Mouse (Mus musculus) lung, postnatal 0 days (tissue): ENCODE data around the gene Wdr83os. TPM values are rescaled to one million over a fixed set of nuclear protein-coding genes. Genes with fewer than 3 reads are reported as not detected.
A peak's percentile ranks its signal among the peaks of the same experiment; 100 is the strongest.
"Not testable (repeated sequence)": the region's sequence is repeated elsewhere in the genome, so short reads cannot be mapped to it uniquely, and the experiment has no call there.

Source experiments
- ATAC-seq: fragments of 200-750 bp; cut with Nextera tagmentation; 2 replicates; pipeline ENCODE4 v1.8.0; 2017; ENCODE audit warnings: moderate library complexity
- DNase-seq: peaks from one replicate; pipeline ENCODE4 v3.0.0-alpha.2; 2016; ENCODE audit warnings: low spot score
- H3K27ac ChIP-seq: fragments of 300-500 bp; sonication (generic); 2 replicates; pipeline ENCODE4 v1.5.1; 2014; ENCODE audit warnings: antibody characterized with exemption, mild to moderate bottlenecking, low read length, mixed read lengths
- H3K27me3 ChIP-seq: fragments of 300-500 bp; sonication (generic); replicated peaks from 2 replicates; pipeline ENCODE4 v1.6.1; 2014; ENCODE audit warnings: low read length, mixed read lengths; ENCODE audit not compliant: insufficient read depth
- H3K36me3 ChIP-seq: fragments of 300-500 bp; sonication (generic); 2 replicates; pipeline ENCODE4 v1.6.1; 2014; ENCODE audit warnings: low read length, mixed read lengths; ENCODE audit not compliant: insufficient read depth
- H3K4me1 ChIP-seq: fragments of 300-500 bp; sonication (generic); 2 replicates; pipeline ENCODE4 v1.6.1; 2014; ENCODE audit warnings: antibody characterized with exemption, low read depth, low read length, mixed read lengths; ENCODE audit not compliant: insufficient read depth
- H3K4me2 ChIP-seq: fragments of 300-500 bp; sonication (generic); replicated peaks from 2 replicates; pipeline ENCODE4 v1.6.1; 2014; ENCODE audit warnings: low read depth, mild to moderate bottlenecking, low read length, moderate library complexity, mixed read lengths
- H3K4me3 ChIP-seq: fragments of 300-500 bp; sonication (generic); 2 replicates; pipeline ENCODE4 v1.5.1; 2014; ENCODE audit warnings: low read depth, low read length
- H3K9ac ChIP-seq: fragments of 300-500 bp; sonication (generic); replicated peaks from 2 replicates; pipeline ENCODE4 v1.6.1; 2014; ENCODE audit warnings: low read depth, mild to moderate bottlenecking
- H3K9me3 ChIP-seq: fragments of 300-500 bp; sonication (generic); 2 replicates; pipeline ENCODE4 v1.6.1; 2016; ENCODE audit warnings: low read length, mixed read lengths
- CTCF ChIP-seq: IDR thresholded peaks from 2 replicates; pipeline ENCODE4 v1.5.1; 2016; ENCODE audit warnings: antibody characterized with exemption, mild to moderate bottlenecking
- EP300 ChIP-seq: IDR thresholded peaks from 2 replicates; pipeline ENCODE4 v1.6.1; 2016; ENCODE audit warnings: antibody characterized with exemption, mild to moderate bottlenecking, control low read depth
- WGBS: fragments of 180-500 bp; shearing (Covaris S2); extraction: QIAGEN DNeasy Blood & Tissue Kit; methylation state at CpG from one replicate; pipeline ENCODE4 v1.1.7; 2014; 5-methylcytosine and 5-hydroxymethylcytosine counted together
- polyA plus RNA-seq: library from polyadenylated mRNA; unstranded; fragments of >200 nt; fragmentation: Nextera tagmentation; extraction: Ambion mirVana; gene quantifications from 2 replicates; pipeline ENCODE4 v1.2.1, GENCODE M21; 2015

Gene Wdr83os
- polyA plus RNA-seq, 1 experiment from 2014 or later = 95.6 TPM

DNA sequence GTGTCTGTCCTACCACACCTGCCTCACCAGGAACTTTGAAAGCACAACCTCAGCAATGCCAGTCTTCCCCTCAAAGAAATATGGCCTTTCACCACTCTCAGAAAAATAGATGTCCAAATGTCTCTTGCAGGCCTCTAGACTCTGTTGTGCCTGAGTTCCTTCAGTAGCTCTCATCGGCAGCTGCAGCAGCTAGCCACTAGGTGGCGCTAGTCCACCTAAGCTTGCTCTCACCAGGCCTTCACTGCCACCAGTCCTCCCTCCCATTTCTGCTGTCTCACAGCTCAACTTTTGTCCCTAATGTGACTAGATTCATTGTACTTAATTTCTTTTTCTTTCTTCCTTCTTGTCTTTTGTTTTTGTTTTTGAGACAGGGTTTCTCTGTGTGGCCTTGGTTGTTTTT lies 3.5 kb upstream of the Wdr83os start:
- ATAC-seq (peak; percentile 60), DNase-seq (peak; percentile 92)
- Histone ChIP-seq H3K4me3 (no peak overlapping the region), H3K36me3 (no peaks in the 10 kb centered on the region), H3K4me1 (peaks cover 4% of the 10 kb centered on the region), H3K4me2 (no peak overlapping the region), H3K9me3 (no peaks in the 10 kb centered on the region), H3K27me3 (no peaks in the 10 kb centered on the region), H3K9ac (no peak overlapping the region), H3K27ac (no peak overlapping the region)
- WGBS = 4% methylated on average over 2 of the region's 2 CpGs
- peak; percentile 99 for TF ChIP-seq CTCF
- TF ChIP-seq EP300 = no peak

DNA sequence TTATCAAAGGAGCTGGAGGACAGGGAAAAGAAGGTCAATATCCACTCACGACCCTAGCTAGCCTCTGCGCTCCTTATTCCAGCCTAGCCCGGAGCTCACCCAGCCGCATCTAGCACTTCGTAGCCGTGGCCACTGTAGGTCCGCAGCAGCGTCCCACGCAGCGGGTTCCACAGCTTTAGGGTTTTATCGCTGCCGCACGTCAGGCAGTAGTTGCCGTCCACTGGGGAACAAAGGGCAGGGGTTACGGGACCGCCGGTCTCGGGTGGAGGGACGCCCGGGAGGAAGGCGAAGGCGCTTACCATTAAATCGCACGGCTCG lies 367 bp upstream of the Wdr83os start:
- Histone ChIP-seq H3K9ac (peak overlapping the region; percentile 88), H3K9me3 (no peaks in the 10 kb centered on the region), H3K4me1 (peaks cover 4% of the 10 kb centered on the region), H3K27me3 (no peaks in the 10 kb centered on the region), H3K36me3 (no peaks in the 10 kb centered on the region), H3K4me3 (peak overlapping the region; percentile 75), H3K4me2 (peak overlapping the region; percentile 96), H3K27ac (peak overlapping the region; percentile 79)
- DNase-seq = no peak
- 3% methylated on average over 25 of the region's 25 CpGs for WGBS
- ATAC-seq = no peak
- TF ChIP-seq EP300 (no peak), CTCF (no peak)

DNA sequence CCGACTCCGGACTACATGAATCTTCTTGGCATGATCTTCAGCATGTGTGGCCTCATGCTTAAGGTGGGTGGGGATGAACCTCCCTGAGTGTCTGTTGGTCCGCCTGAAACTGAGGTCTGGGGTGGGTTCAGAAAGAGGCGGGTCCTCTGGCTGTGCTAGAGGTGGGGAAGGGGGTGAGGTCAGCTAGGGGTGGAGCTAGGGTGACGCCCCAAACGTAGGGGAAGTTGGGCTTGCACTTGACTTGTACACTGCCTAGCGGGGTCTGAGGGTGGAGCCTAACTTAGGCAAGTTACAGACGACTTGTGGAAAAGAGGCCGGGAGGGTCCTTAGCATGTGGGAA lies 646 bp downstream of the Wdr83os start, which contains the start of gene Wdr83:
TSS of gene Wdr83 (minus strand) at position 91 of the 340 bp plus-strand sequence.
- peak within 1 kb of the TSS; percentile 79 for H3K27ac ChIP-seq
- DNase-seq = peak; percentile 74
- no peak for TF ChIP-seq CTCF
- TF ChIP-seq EP300 = no peak
- no peaks in the 10 kb centered on the region for H3K9me3 ChIP-seq
- H3K9ac ChIP-seq = peak within 1 kb of the TSS; percentile 88
- H3K36me3 ChIP-seq = no peaks in the 10 kb centered on the region
- no peaks in the 10 kb centered on the region for H3K27me3 ChIP-seq
- peak within 1 kb of the TSS; percentile 96 for H3K4me2 ChIP-seq
- H3K4me3 ChIP-seq = peak within 1 kb of the TSS; percentile 75
- ATAC-seq = peak; percentile 44
- peaks cover 4% of the 10 kb centered on the region for H3K4me1 ChIP-seq
- WGBS = under 1% methylated on average over 9 of the region's 9 CpGs

GRCm38 (mm10) chr8:85082169-85082568 lies 1.6 kb downstream of the Wdr83os start:
- WGBS = 77% methylated on average over 4 of the region's 4 CpGs
- not testable (repeated sequence) for H3K9me3 ChIP-seq, H3K27me3 ChIP-seq, H3K4me1 ChIP-seq, H3K9ac ChIP-seq, H3K4me3 ChIP-seq, ATAC-seq, DNase-seq, H3K27ac ChIP-seq, H3K36me3 ChIP-seq, H3K4me2 ChIP-seq

DNA sequence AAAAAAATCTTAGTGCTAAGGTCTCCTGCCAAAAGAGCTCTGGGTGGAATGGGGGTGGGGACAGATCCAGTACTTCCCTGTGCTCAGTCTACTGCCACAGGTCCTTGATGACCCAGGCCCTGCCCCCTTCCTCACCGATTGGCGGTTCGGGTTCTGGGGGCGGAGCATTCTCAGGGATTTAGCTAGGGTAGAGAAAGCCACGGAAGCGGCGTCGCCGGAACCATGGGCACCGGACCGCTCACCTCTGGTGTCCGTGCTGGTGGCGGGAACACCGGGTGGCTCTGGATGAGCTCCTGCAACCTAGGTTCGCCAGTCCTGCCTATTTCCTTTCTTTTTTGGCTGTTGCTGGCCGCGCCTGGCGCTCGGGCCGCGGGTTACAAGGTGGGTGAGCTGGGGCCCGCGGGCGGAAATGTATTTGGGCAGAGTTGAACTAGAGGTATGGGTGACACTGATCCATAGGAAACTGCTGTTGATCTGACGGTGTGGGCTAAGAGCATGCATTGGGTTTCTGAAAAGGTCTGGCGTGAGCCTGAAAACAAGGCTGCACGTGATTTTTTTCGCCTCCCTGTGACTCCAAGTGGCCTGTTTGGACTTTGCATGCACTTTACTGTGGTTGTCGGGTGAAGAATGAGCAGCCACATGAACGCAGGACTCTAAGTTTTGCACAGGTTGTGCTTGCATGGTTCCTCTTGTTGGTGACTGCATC lies 2.7 kb downstream of the Wdr83os start, which contains the start of gene Man2b1:
TSS of gene Man2b1 (plus strand) at position 163 of the 706 bp plus-strand sequence.
- TF ChIP-seq EP300 (no peak), CTCF (peak; percentile 60)
- Histone ChIP-seq H3K27me3 (no peaks in the 10 kb centered on the region), H3K4me3 (peak within 1 kb of the TSS; percentile 70), H3K9me3 (no peaks in the 10 kb centered on the region), H3K4me2 (peak within 1 kb of the TSS; percentile 92), H3K36me3 (peaks cover 10% of the 10 kb centered on the region; the same call in 1 of the 2 replicates), H3K4me1 (peaks cover 4% of the 10 kb centered on the region), H3K27ac (peak within 1 kb of the TSS; percentile 67; the same call in 1 of the 2 replicates), H3K9ac (peak within 1 kb of the TSS; percentile 75)
- peak; percentile 97 for DNase-seq
- ATAC-seq = peak; percentile 97
- WGBS = 2% methylated on average over 30 of the region's 30 CpGs

GRCm38 (mm10) chr8:85084633-85085032 lies 4.1 kb downstream of the Wdr83os start:
- TF ChIP-seq CTCF (no peak), EP300 (no peak)
- ATAC-seq = no peak

More at GRCm38 (mm10) chr8:85084633-85085032, 4.1 kb downstream of the Wdr83os start:
- DNase-seq = no peak
- Histone ChIP-seq H3K9ac (no peak overlapping the region), H3K4me3 (no peak overlapping the region), H3K27me3 (no peaks in the 10 kb centered on the region), H3K4me1 (peaks cover 4% of the 10 kb centered on the region), H3K27ac (no peak overlapping the region), H3K36me3 (peaks cover 10% of the 10 kb centered on the region; the same call in 1 of the 2 replicates), H3K9me3 (no peaks in the 10 kb centered on the region), H3K4me2 (no peak overlapping the region; the same call in 1 of the 2 replicates)
- 71% methylated on average over 8 of the region's 8 CpGs for WGBS
